Mouse (Mus musculus) megakaryocyte, embryonic 14.5 days (primary cell): ENCODE data around the gene Grm5. TPM values are rescaled to one million over a fixed set of nuclear protein-coding genes. Genes with fewer than 3 reads are reported as not detected.

Experiments
- H3K27me3 ChIP-seq: replicated peaks from 2 replicates; pipeline ENCODE3; 2012; ENCODE audit warnings: inconsistent platforms
- H3K36me3 ChIP-seq: replicated peaks from 2 replicates; pipeline ENCODE3; 2012; ENCODE audit warnings: low read length, inconsistent platforms, mixed read lengths
- H3K4me1 ChIP-seq: 2 replicates; pipeline ENCODE4 v1.6.1; 2012; ENCODE audit warnings: inconsistent platforms
- H3K4me3 ChIP-seq: replicated peaks from 2 replicates; pipeline ENCODE3; 2012; ENCODE audit warnings: moderate library complexity, mild to moderate bottlenecking, inconsistent platforms
- H3K9me3 ChIP-seq: 2 replicates; pipeline ENCODE4 v1.6.1; 2012; ENCODE audit warnings: inconsistent platforms
- FLI1 ChIP-seq: IDR thresholded peaks from 2 replicates; pipeline ENCODE4 v1.6.1; 2012; ENCODE audit warnings: low read length, inconsistent platforms, mixed read lengths
- GATA1 ChIP-seq: IDR thresholded peaks from 3 replicates; pipeline ENCODE4 v1.6.1; 2012; ENCODE audit warnings: mixed read lengths, low read length, inconsistent platforms, borderline replicate concordance
- polyA plus RNA-seq: library from polyadenylated mRNA; stranded (reverse); fragments of >175 nt; gene quantifications from 2 replicates; pipeline ENCODE4 v1.2.3, GENCODE M21; 2012; ENCODE audit warnings: low replicate concordance; ENCODE audit not compliant: insufficient read depth

Grm5 gene
- polyA plus RNA-seq, 1 experiment = not detected

- Histone ChIP-seq H3K4me1 (no peaks in the 10 kb centered on the region), H3K36me3 (no peaks in the 10 kb centered on the region), H3K9me3 (no peaks in the 10 kb centered on the region), H3K27me3 (no peaks in the 10 kb centered on the region), H3K4me3 (no peak overlapping the region)
- TF ChIP-seq GATA1 (no peak), FLI1 (no peak)
These were observed 254.6 kb downstream of the Grm5 start for GRCm38 (mm10) chr7:87838579-87838978.

- no peak for TF ChIP-seq FLI1
- TF ChIP-seq GATA1 = no peak
- no peaks in the 10 kb centered on the region for H3K9me3 ChIP-seq
- no peak overlapping the region for H3K4me3 ChIP-seq
- H3K27me3 ChIP-seq = no peaks in the 10 kb centered on the region
- no peaks in the 10 kb centered on the region for H3K4me1 ChIP-seq
- no peaks in the 10 kb centered on the region for H3K36me3 ChIP-seq
These were observed 259.5 kb downstream of the Grm5 start for GRCm38 (mm10) chr7:87843496-87843895.

- H3K9me3 ChIP-seq = no peaks in the 10 kb centered on the region
- H3K4me1 ChIP-seq = no peaks in the 10 kb centered on the region
- no peaks in the 10 kb centered on the region for H3K36me3 ChIP-seq
- no peaks in the 10 kb centered on the region for H3K27me3 ChIP-seq
- H3K4me3 ChIP-seq = no peak overlapping the region
- no peak for TF ChIP-seq GATA1
- TF ChIP-seq FLI1 = no peak
These were observed 262.1 kb downstream of the Grm5 start for GRCm38 (mm10) chr7:87846082-87846481.

- no peak overlapping the region for H3K4me3 ChIP-seq
- H3K9me3 ChIP-seq = no peaks in the 10 kb centered on the region
- no peaks in the 10 kb centered on the region for H3K27me3 ChIP-seq
- no peaks in the 10 kb centered on the region for H3K4me1 ChIP-seq
- H3K36me3 ChIP-seq = no peaks in the 10 kb centered on the region
- no peak for TF ChIP-seq GATA1
- no peak for TF ChIP-seq FLI1
These were observed 342.0 kb downstream of the Grm5 start for GRCm38 (mm10) chr7:87925956-87926355.

GRCm38 (mm10) chr7:87937415-87937814, 353.4 kb downstream of the Grm5 start:
- peaks cover 3% of the 10 kb centered on the region; the same call in 1 of the 2 replicates for H3K4me1 ChIP-seq
- no peaks in the 10 kb centered on the region for H3K9me3 ChIP-seq
- no peaks in the 10 kb centered on the region for H3K27me3 ChIP-seq
- TF ChIP-seq GATA1 (no peak), FLI1 (no peak)
- no peak overlapping the region for H3K4me3 ChIP-seq
- no peaks in the 10 kb centered on the region for H3K36me3 ChIP-seq

GRCm38 (mm10) chr7:87938265-87938664, 354.3 kb downstream of the Grm5 start:
- TF ChIP-seq FLI1 = no peak
- no peak for TF ChIP-seq GATA1

GRCm38 (mm10) chr7:87950205-87950604, 366.2 kb downstream of the Grm5 start:
- H3K4me1 ChIP-seq = no peaks in the 10 kb centered on the region
- H3K36me3 ChIP-seq = no peaks in the 10 kb centered on the region
- H3K9me3 ChIP-seq = 0 out of 2 replicates have a peak, but pooled peaks cover 4% of the 10 kb centered on the region
- TF ChIP-seq GATA1 = no peak
- TF ChIP-seq FLI1 = no peak
- H3K4me3 ChIP-seq = no peak overlapping the region
- H3K27me3 ChIP-seq = no peaks in the 10 kb centered on the region

More at GRCm38 (mm10) chr7:87938265-87938664, 354.3 kb downstream of the Grm5 start:
- Histone ChIP-seq H3K4me1 (peaks cover 3% of the 10 kb centered on the region; the same call in 1 of the 2 replicates), H3K27me3 (no peaks in the 10 kb centered on the region), H3K9me3 (no peaks in the 10 kb centered on the region), H3K36me3 (no peaks in the 10 kb centered on the region), H3K4me3 (no peak overlapping the region)

- TF ChIP-seq FLI1 (no peak), GATA1 (no peak)
- no peaks in the 10 kb centered on the region for H3K4me1 ChIP-seq
- no peaks in the 10 kb centered on the region for H3K9me3 ChIP-seq
- H3K4me3 ChIP-seq = no peak overlapping the region
- H3K27me3 ChIP-seq = no peaks in the 10 kb centered on the region
- H3K36me3 ChIP-seq = no peaks in the 10 kb centered on the region
These were observed 389.2 kb downstream of the Grm5 start for GRCm38 (mm10) chr7:87973216-87973615.

GRCm38 (mm10) chr7:87975041-87975440, 391.1 kb downstream of the Grm5 start:
- no peak for TF ChIP-seq FLI1
- no peak for TF ChIP-seq GATA1
- Histone ChIP-seq H3K4me1 (no peaks in the 10 kb centered on the region), H3K36me3 (no peaks in the 10 kb centered on the region)

GRCm38 (mm10) chr7:87983494-87983893, 399.5 kb downstream of the Grm5 start:
- H3K4me1 ChIP-seq = no peaks in the 10 kb centered on the region
- no peaks in the 10 kb centered on the region for H3K9me3 ChIP-seq
- no peaks in the 10 kb centered on the region for H3K27me3 ChIP-seq
- H3K36me3 ChIP-seq = no peaks in the 10 kb centered on the region
- no peak overlapping the region for H3K4me3 ChIP-seq
- no peak for TF ChIP-seq FLI1
- TF ChIP-seq GATA1 = no peak

More at GRCm38 (mm10) chr7:87975041-87975440, 391.1 kb downstream of the Grm5 start:
- no peak overlapping the region for H3K4me3 ChIP-seq
- H3K9me3 ChIP-seq = no peaks in the 10 kb centered on the region
- no peaks in the 10 kb centered on the region for H3K27me3 ChIP-seq

- no peak for TF ChIP-seq FLI1
- TF ChIP-seq GATA1 = no peak
- H3K4me3 ChIP-seq = no peak overlapping the region
- H3K4me1 ChIP-seq = no peaks in the 10 kb centered on the region
- no peaks in the 10 kb centered on the region for H3K27me3 ChIP-seq
- H3K36me3 ChIP-seq = no peaks in the 10 kb centered on the region
- peaks cover 4% of the 10 kb centered on the region; the same call in 1 of the 2 replicates for H3K9me3 ChIP-seq
These were observed 430.5 kb downstream of the Grm5 start for GRCm38 (mm10) chr7:88014451-88014850.
